Mouse (Mus musculus) mesoderm, embryonic 11.5 days (tissue): ENCODE measurements around the gene Hoxb4.

Source experiments
- DNase-seq: peaks from one replicate; pipeline ENCODE4 v3.0.0-alpha.2; 2012; ENCODE audit warnings: low read depth, low spot score

The Hoxb4 gene

DNA sequence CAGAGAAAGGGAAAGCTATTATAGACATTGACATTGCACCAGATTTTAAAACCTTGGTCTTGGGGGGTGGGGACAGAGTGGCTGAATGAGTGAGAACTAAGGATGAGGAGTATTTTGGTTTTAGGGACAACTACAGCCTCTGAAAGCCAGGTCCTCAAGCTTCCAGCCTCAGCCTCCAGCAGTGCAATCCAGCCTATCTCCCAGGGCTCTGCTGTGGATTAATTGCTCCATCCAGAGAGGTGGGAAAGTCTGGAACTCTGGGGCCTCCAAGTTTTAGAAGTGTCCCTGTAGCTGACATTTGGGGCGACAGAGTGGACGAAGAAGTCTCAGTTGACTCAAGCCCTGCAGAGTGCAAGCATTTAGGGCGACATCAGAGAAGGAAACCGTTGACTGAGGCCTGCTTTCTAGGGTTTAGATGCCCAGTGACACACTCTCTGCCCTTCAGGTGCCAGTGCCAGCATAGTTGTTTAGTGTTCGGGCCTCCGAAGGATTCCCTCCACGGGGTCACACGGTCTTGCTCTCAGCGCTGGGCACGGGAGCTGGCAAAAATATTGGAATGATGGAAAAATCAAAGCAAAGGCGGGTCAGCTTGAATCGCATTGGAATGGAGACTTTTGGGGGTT is 4.2 kb upstream of the Hoxb4 start:
- no peak for DNase-seq

DNA sequence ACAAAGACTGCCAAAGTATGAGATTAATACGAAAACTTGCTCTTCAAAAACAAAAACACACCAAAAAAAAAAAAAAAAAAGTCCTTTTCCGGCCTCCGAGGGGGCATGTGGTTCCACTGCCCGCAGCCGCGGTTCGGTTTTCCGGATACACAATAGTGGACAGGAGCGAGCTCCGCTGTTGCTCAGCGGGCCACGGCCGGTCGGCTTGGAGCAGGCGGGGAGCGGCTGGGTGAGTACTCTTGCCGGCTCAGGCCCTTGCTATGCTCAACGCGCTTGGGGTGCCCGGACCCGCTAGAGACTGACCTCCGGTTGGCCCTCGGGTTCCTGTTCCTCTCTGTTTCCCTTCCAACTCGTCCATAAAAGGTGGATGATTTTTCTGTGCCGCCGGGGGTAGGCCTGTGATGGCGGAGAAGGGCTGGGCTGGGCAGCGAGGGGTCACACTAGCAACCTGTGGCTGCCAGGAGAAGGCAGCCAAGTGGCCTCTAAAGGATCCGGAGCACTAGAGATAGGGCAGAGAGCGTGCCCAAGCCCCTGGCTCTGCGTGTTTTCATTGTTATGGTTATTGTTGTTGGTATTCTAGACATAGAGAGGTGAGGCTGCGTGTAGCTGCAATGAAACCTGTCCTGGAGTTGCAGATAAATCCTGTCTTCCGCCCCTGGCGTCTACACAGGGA is 3.3 kb upstream of the Hoxb4 start:
- no peak for DNase-seq

DNA sequence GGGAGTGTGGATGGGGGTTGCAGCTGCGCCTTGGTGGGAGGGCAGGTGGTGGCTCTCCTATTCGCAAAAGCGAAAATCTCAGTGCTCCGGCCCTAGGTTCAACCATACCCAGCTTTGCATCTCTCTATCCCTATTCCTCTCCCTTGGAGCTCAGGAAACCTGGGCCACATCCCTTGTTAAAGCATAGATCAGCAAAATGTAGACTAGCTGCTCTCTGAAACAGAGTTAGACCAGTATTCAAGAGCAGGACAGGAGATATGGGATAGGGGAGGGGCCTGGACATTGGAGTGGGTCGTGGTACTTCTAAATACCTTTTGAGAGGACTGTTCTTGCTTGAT is 2.8 kb upstream of the Hoxb4 start:
- no peak for DNase-seq

DNA sequence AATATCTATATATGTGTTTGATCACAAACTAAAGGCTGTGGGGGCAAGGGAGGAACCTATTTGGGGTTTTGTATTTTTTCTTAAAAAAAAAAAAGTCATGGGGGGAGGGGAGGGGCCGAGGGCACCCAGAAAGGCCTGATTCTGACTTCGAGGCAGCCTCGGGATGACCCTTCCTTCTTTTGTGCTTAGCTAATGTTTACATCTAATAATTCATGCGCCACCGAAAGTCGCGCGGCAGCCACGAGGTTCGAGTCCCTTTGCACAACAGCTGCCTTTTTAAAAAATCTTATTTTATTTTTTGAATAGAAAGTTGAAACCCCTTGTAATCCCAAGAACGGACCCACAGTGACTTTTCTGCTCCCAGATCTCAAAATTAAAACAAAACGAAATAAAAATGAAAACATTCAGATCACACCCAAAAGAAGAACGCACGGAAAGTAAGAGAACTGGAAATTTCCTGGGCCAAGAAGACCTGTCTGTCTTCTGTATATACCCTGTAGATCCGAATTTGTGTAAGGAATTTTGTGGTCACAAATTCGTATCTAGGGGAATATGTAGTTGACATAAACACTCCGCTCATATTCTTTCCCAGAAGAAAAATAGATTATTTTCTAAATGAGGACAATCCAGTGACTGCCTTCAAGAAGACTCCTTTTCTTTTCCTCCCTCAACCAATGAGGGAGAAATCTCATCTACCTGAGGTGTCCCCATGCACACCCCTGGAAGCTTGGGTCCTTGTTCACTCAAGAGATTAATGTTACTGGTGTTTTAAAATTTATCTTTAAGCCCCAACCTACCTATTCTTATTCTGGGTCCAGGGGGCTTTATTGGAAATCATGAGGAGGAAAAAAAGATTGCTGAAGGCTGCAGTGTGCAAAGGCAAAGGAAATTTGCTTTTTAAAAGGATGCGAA is 1.1 kb upstream of the Hoxb4 start:
- DNase-seq: no peak

DNA sequence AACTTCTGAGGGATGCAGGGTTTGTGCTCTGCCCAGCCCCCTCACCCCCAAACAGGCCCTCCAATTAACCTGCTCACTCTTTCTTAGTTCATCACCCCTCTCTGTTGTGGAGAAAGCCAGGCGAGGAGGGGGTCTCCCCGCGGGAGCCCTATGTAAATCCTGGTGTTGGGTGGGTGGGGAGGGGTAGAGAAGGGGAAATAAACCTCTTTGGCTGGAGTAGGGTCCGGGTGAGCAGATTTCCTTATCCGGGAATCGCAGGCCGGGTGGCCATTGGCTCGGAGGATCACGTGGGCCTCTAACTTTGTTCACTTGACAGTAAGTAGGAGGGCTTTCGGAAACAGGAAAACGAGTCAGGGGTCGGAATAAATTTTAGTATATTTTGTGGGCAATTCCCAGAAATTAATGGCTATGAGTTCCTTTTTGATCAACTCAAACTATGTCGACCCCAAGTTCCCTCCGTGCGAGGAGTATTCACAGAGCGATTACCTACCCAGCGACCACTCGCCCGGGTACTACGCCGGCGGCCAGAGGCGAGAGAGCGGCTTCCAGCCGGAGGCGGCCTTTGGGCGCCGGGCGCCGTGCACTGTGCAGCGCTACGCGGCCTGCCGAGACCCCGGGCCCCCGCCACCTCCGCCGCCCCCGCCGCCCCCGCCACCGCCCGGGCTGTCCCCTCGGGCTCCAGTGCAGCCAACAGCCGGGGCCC is 452 bp downstream of the Hoxb4 start:
- peak; percentile 90 for DNase-seq

DNA sequence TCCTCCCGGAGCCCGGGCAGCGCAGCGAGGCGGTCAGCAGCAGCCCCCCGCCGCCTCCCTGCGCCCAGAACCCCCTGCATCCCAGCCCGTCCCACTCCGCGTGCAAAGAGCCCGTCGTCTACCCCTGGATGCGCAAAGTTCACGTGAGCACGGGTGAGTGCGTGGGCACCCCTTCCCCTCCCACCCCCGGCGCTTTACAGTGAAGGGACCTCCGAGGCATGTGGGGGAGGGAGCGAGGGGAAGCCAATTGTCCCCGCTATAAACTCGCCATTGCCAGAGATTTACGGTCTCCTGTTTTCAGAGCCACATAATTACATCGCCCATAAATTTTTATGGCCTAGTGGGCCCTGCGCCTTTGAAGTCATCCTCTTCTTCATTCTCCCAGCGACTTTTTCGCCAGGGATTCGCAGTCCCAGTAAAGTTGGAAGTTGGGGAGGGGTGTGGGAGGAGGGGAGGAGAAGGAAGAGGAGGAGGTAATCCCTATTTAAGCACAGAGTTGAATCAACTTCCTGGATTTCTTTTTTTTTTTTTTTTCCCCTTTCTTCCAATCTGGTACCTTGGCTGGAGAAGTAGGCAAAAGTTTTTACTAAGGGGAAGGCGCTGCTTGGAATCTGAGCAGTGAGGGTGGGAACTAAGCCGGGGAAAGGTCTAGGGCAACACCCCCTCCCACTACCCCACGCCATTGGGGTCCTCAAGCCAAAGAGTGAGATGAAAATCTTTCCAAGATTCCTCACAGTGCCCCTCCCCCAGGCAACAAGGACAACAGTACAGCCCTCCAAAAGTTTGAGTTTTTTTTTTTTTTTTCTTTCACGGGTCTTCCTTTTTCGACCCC is 1.2 kb downstream of the Hoxb4 start:
- peak; percentile 93 for DNase-seq

DNA sequence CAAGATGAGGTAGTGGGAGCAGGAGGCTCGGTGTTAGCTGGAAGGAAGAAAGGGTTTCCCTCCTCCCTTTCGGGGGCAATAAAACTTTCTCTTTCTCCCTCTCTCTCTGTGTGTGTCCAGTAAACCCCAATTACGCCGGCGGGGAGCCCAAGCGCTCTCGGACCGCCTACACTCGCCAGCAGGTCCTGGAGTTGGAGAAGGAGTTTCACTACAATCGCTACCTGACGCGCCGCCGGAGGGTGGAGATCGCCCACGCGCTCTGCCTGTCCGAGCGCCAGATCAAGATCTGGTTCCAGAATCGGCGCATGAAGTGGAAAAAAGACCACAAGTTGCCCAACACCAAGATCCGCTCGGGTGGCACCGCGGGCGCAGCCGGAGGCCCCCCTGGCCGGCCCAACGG is 1.8 kb downstream of the Hoxb4 start:
- DNase-seq: no peak

DNA sequence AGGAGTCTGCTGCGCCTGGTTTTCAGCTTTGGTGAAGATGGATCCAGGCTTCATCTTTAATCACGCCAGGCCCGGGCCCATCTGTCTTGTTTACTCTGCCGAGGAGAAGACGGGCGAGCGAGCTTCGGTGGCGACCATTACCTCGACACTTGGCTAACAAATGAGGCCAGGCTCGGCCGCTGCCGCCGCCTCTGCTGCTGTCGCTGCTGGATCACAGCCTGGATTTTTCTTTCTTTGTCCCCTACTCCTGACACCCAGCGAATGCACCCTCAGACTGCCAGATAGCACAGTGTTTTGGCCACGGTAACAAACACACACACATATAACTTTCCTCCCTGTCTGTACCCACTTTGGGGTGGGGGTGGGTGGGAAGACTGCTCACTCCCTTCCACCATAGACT is 2.6 kb downstream of the Hoxb4 start:
- no peak for DNase-seq

GRCm38 (mm10) chr11:96321846-96322245 is 3.8 kb downstream of the Hoxb4 start:
- DNase-seq: no peak

- DNase-seq: no peak
Measured at GRCm38 (mm10) chr11:96322738-96323137, 4.7 kb downstream of the Hoxb4 start.

DNA sequence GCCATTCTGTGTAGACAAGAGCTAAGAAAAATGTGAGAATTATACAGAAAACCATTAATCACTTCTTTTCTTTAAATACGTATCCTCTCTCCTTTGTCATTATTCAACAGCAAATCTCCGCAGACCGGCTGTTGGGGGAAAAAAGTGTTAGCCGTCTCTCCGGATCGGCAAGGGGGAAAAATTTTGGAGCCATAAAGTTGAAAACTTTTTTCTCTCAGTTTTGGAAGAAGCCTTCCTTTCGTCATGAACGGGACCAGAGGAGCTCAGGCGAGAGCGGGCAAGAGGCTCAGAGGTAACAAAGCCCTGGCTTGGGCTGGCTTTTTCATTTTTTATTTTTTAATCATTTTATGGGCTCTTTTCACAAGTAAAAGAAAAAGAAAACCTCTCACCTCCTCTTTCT is 5.1 kb downstream of the Hoxb4 start, which contains the start of gene Hoxb3:
Hoxb3 (plus strand) TSS at position 173 of the 400 bp plus-strand sequence.
- DNase-seq: no peak

- DNase-seq: no peak
Measured at GRCm38 (mm10) chr11:96324125-96324524, 6.1 kb downstream of the Hoxb4 start.

DNA sequence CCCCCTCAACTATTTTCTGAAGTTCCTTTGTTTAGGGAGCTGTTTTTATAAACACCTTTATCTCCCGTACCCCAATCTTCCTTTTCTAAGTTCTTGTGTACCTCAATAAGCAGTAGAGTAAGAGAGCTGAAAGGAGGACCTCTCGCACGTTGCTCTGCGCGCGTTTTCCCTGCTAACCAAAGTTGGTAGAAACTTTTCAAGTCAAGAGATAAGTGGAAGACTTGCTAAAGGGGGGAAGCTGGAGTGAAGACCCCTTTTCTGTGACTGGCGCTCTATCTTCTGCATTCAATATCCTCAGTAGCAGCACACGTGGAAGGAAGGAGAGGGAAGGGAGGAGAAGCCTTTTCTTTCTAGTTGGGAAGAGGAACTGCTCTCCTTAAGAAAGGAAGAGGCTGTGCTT is 6.9 kb downstream of the Hoxb4 start:
- DNase-seq: no peak

DNA sequence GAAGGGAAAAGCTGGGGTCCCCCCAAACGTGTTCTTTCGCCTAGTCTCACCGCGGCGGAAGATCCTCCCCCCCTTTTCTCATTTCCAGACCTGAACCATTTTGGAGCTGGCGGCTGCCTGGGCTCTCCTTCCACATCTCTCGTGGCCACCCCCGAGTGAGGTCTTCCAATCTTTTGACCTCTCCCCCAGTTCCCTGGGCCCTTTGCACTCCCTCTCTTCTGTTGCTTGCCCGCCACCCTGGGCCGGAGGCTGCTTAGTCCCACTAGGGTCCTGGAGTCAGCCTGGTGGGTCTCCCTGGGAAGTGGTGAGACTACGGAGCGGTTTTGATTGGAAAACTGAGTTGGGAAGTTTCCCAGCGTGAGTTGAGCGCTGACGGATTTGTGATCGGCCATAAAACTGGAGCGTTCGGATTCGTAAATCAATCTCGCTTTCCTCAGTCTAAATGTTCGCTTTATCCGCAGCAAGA is 7.7 kb downstream of the Hoxb4 start:
- DNase-seq: peak; percentile 85

DNA sequence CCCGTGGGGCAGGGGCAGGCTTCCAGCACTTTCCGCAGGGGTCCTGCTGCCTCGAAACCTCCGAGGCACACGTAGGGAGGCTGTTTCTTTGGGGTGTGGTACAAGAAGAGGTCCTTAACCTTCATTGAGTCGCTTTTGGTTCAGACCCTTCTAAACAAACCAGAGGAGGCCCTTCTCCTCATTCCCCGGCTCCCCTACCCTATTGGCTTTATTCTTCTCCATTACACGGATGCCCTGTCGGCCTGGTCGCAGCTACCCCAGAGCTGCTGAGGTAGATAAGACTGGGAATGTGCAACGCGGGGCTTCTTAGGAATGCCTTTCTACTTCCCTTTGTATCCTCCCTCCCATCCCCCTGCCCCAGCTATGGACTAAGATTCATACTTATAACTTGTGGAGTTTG is 8.6 kb downstream of the Hoxb4 start:
- no peak for DNase-seq

DNA sequence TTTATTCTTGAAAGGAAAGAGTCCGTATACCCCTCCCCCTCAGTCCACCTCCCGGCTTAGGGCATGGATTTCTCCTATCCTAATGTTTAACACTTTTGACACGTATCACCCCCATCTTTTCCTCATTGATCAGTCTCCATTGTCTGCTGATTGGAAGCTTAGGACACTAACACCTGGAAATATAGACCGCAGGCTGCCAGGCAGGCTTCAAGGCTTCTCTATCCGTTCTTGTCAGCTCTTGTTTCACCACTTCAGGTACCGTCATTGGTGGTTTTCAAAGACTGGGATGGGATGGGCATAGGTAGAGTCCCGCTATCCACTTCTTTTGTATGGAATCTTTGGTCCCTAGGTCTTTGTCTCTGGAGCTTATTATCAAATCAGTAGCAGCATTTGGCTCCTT is 9.1 kb downstream of the Hoxb4 start:
- DNase-seq: no peak

DNA sequence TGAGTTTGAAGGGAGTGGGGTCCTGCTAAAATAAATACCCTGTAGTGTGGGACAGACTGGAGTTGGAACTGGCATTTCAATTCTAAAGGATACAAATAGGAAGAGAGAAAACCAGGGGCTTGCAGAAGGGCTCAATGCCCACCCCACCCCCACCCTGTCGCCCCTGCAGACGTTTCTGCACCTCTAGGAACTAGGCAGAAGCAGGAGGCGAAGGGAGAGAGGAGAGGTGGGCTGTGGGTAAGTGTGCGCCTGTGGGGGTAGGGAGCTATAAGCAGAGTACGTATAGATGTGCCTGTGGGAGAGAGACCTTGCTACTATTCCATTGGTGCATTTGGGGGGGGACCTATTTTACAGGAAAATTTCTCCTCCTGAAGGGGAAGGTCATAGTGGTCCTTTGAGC is 9.7 kb downstream of the Hoxb4 start:
- DNase-seq: no peak

DNA sequence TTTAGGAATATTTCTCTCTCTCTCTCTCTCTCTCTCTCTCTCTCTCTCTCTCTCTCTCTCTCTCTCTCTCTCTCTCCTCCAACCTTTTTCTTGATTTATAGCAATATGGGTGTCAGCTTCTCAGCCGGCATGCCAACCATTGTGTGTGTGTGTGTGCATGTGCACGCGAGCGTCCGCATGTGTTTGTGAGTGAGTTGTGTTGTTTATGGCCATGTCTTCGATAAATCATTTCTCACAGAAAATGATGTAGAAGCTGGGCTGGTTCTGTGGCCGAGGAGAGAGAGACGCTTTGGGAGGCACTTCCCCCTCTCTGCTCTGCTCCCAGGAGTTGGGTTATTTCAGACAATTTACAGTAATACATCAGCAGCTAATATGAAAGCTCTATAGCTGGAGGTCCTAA is 10.5 kb downstream of the Hoxb4 start:
- DNase-seq: no peak

GRCm38 (mm10) chr11:96332105-96332504 is 14.0 kb downstream of the Hoxb4 start:
- no peak for DNase-seq

- no peak for DNase-seq
Measured at GRCm38 (mm10) chr11:96332618-96333032, 14.6 kb downstream of the Hoxb4 start.
